Mouse (Mus musculus): ENCODE data around the gene Padi1. TPM values are rescaled to one million over a fixed set of nuclear protein-coding genes. Genes with fewer than 3 reads are reported as not detected.

Padi1 gene
- total RNA-seq, 2 experiments from 2014 or later = 0.33 to 0.79 TPM

Other genes with a start within 250 kb of the Padi1 start
- gene Arhgef10l, start 179.8 kb downstream of the Padi1 start, total RNA-seq (2014; fragmentation: Nextera tagmentation) = 0.07 TPM in 1 of 2 replicates, not detected in the other
- not detected in 2 replicates for gene Arhgef10l, start 179.8 kb downstream of the Padi1 start, total RNA-seq (2017)
- gene Rcc2, start 145.2 kb downstream of the Padi1 start, total RNA-seq (2014; fragmentation: Nextera tagmentation) = 211 and 220 TPM in 2 replicates
- 134 and 194 TPM in 2 replicates for gene Rcc2, start 145.2 kb downstream of the Padi1 start, total RNA-seq (2017)
- not detected in 2 replicates for gene Padi6, start 103.1 kb downstream of the Padi1 start, total RNA-seq (2014; fragmentation: Nextera tagmentation)
- not detected in 2 replicates for gene Padi6, start 103.1 kb downstream of the Padi1 start, total RNA-seq (2017)
- 2.3 TPM in 1 of 2 replicates, not detected in the other for gene Padi4, start 71.5 kb downstream of the Padi1 start, total RNA-seq (2014; fragmentation: Nextera tagmentation)
- gene Padi4, start 71.5 kb downstream of the Padi1 start, total RNA-seq (2017) = 0.47 and 9.3 TPM in 2 replicates
- gene Padi3, start 35.1 kb downstream of the Padi1 start, total RNA-seq (2014; fragmentation: Nextera tagmentation) = 1.7 and 3.4 TPM in 2 replicates
- gene Padi3, start 35.1 kb downstream of the Padi1 start, total RNA-seq (2017) = 0.88 and 2.1 TPM in 2 replicates
- gene Padi2, start 60.6 kb upstream of the Padi1 start, total RNA-seq (2014; fragmentation: Nextera tagmentation) = 1.3 and 1.6 TPM in 2 replicates
- 2.9 and 3.8 TPM in 2 replicates for gene Padi2, start 60.6 kb upstream of the Padi1 start, total RNA-seq (2017)
- gene Sdhb, start 115.4 kb upstream of the Padi1 start, total RNA-seq (2014; fragmentation: Nextera tagmentation) = 154 and 177 TPM in 2 replicates
- gene Sdhb, start 115.4 kb upstream of the Padi1 start, total RNA-seq (2017) = 99.5 and 128 TPM in 2 replicates
- gene Atp13a2, start 141.1 kb upstream of the Padi1 start, total RNA-seq (2014; fragmentation: Nextera tagmentation) = 24.6 and 25.2 TPM in 2 replicates
- 20.4 and 28.7 TPM in 2 replicates for gene Atp13a2, start 141.1 kb upstream of the Padi1 start, total RNA-seq (2017)
- gene Mfap2, start 164.6 kb upstream of the Padi1 start, total RNA-seq (2014; fragmentation: Nextera tagmentation) = not detected in 2 replicates
- not detected in 2 replicates for gene Mfap2, start 164.6 kb upstream of the Padi1 start, total RNA-seq (2017)
- gene Crocc, start 214.8 kb upstream of the Padi1 start, total RNA-seq (2014; fragmentation: Nextera tagmentation) = 6.9 and 8.9 TPM in 2 replicates
- 1.3 and 5.7 TPM in 2 replicates for gene Crocc, start 214.8 kb upstream of the Padi1 start, total RNA-seq (2017)
- gene Necap2, start 232.6 kb upstream of the Padi1 start, total RNA-seq (2014; fragmentation: Nextera tagmentation) = 127 and 188 TPM in 2 replicates
- gene Necap2, start 232.6 kb upstream of the Padi1 start, total RNA-seq (2017) = 123 and 153 TPM in 2 replicates
- gene Spata21, start 242.6 kb upstream of the Padi1 start, total RNA-seq (2014; fragmentation: Nextera tagmentation) = not detected in 2 replicates
- gene Spata21, start 242.6 kb upstream of the Padi1 start, total RNA-seq (2017) = not detected in 2 replicates